Mouse (Mus musculus): ENCODE measurements around the gene Gm21962. TPM values are rescaled to one million over a fixed set of nuclear protein-coding genes. Genes with fewer than 3 reads are reported as not detected.

The Gm21962 gene
- polyA plus RNA-seq, 1 experiment from 2014 or later, result not detected

- Histone ChIP-seq H3K9me3 (ENCODE audit: low read length) (no peaks in the 10 kb centered on the region), H3K27ac (ENCODE audit: low read length) (no peak overlapping the region), H3K36me3 (ENCODE audit: insufficient read depth, low read length) (no peaks in the 10 kb centered on the region), H3K9ac (replicated peaks; ENCODE audit: low read length) (no peak overlapping the region), H3K4me2 (replicated peaks; ENCODE audit: low read depth, low read length) (no peak overlapping the region), H3K4me1 (ENCODE audit: insufficient read depth, low read length) (no peaks in the 10 kb centered on the region), H3K27me3 (ENCODE audit: insufficient read depth, low read length) (no peaks in the 10 kb centered on the region), H3K4me3 (ENCODE audit: low read length) (no peak overlapping the region)
- WGBS, result 93% methylated on average over 3 of the region's 3 CpGs
- no peak for ATAC-seq (ENCODE audit: low FRiP score, low TSS enrichment)
These were observed 27.2 kb upstream of the Gm21962 start for GRCm38 (mm10) chr3:137644081-137644480.

- Histone ChIP-seq H3K4me3 (ENCODE audit: low read length) (no peak overlapping the region), H3K4me1 (ENCODE audit: insufficient read depth, low read length) (no peaks in the 10 kb centered on the region), H3K36me3 (ENCODE audit: insufficient read depth, low read length) (no peaks in the 10 kb centered on the region), H3K27ac (ENCODE audit: low read length) (no peak overlapping the region), H3K9me3 (ENCODE audit: low read length) (no peaks in the 10 kb centered on the region), H3K27me3 (ENCODE audit: insufficient read depth, low read length) (no peaks in the 10 kb centered on the region), H3K9ac (replicated peaks; ENCODE audit: low read length) (no peak overlapping the region), H3K4me2 (replicated peaks; ENCODE audit: low read depth, low read length) (no peak overlapping the region)
- WGBS, result 17% methylated on average over 6 of the region's 6 CpGs
- no peak for ATAC-seq (ENCODE audit: low FRiP score, low TSS enrichment)
These were observed 26.4 kb upstream of the Gm21962 start for GRCm38 (mm10) chr3:137644947-137645346.

GRCm38 (mm10) chr3:137647427-137648100 is 23.8 kb upstream of the Gm21962 start:
- Histone ChIP-seq H3K9ac (replicated peaks; ENCODE audit: low read length) (no peak overlapping the region), H3K4me3 (ENCODE audit: low read length) (no peak overlapping the region), H3K4me2 (replicated peaks; ENCODE audit: low read depth, low read length) (no peak overlapping the region), H3K9me3 (ENCODE audit: low read length) (no peaks in the 10 kb centered on the region), H3K4me1 (ENCODE audit: insufficient read depth, low read length) (no peaks in the 10 kb centered on the region), H3K27ac (ENCODE audit: low read length) (no peak overlapping the region), H3K36me3 (ENCODE audit: insufficient read depth, low read length) (no peaks in the 10 kb centered on the region), H3K27me3 (ENCODE audit: insufficient read depth, low read length) (no peaks in the 10 kb centered on the region)
- WGBS, result 44% methylated on average over 12 of the region's 12 CpGs
- no peak for ATAC-seq (ENCODE audit: low FRiP score, low TSS enrichment)

- Histone ChIP-seq H3K4me2 (replicated peaks; ENCODE audit: low read depth, low read length) (no peak overlapping the region), H3K36me3 (ENCODE audit: insufficient read depth, low read length) (no peaks in the 10 kb centered on the region), H3K27me3 (ENCODE audit: insufficient read depth, low read length) (no peaks in the 10 kb centered on the region), H3K27ac (ENCODE audit: low read length) (no peak overlapping the region), H3K4me1 (ENCODE audit: insufficient read depth, low read length) (no peaks in the 10 kb centered on the region), H3K4me3 (ENCODE audit: low read length) (no peak overlapping the region), H3K9ac (replicated peaks; ENCODE audit: low read length) (no peak overlapping the region), H3K9me3 (ENCODE audit: low read length) (no peaks in the 10 kb centered on the region)
- ATAC-seq (ENCODE audit: low FRiP score, low TSS enrichment), result no peak
- WGBS, result 70% methylated on average over 5 of the region's 5 CpGs
These were observed 22.2 kb upstream of the Gm21962 start for GRCm38 (mm10) chr3:137649112-137649511.

- H3K4me1 ChIP-seq (ENCODE audit: insufficient read depth, low read length), result no peaks in the 10 kb centered on the region
- no peaks in the 10 kb centered on the region for H3K9me3 ChIP-seq (ENCODE audit: low read length)
- H3K4me2 ChIP-seq (replicated peaks; ENCODE audit: low read depth, low read length), result no peak overlapping the region
- no peak overlapping the region for H3K9ac ChIP-seq (replicated peaks; ENCODE audit: low read length)
- no peak for ATAC-seq (ENCODE audit: low FRiP score, low TSS enrichment)
- no peaks in the 10 kb centered on the region for H3K27me3 ChIP-seq (ENCODE audit: insufficient read depth, low read length)
- H3K4me3 ChIP-seq (ENCODE audit: low read length), result no peak overlapping the region
- 89% methylated on average over 2 of the region's 2 CpGs for WGBS
- no peaks in the 10 kb centered on the region for H3K36me3 ChIP-seq (ENCODE audit: insufficient read depth, low read length)
- no peak overlapping the region for H3K27ac ChIP-seq (ENCODE audit: low read length)
These were observed 18.5 kb upstream of the Gm21962 start for GRCm38 (mm10) chr3:137652853-137653252.

- 9% methylated on average over 3 of the region's 3 CpGs for WGBS
These were observed 9.6 kb downstream of the Gm21962 start for GRCm38 (mm10) chr3:137680923-137681322.

GRCm38 (mm10) chr3:137682911-137683806 is 11.8 kb downstream of the Gm21962 start:
- Histone ChIP-seq H3K27ac (ENCODE audit: low read length) (no peak overlapping the region), H3K4me3 (ENCODE audit: low read length) (no peak overlapping the region), H3K9me3 (ENCODE audit: low read length) (no peaks in the 10 kb centered on the region), H3K27me3 (ENCODE audit: insufficient read depth, low read length) (no peaks in the 10 kb centered on the region), H3K9ac (replicated peaks; ENCODE audit: low read length) (no peak overlapping the region), H3K4me1 (ENCODE audit: insufficient read depth, low read length) (peaks cover 7% of the 10 kb centered on the region; the same call in 1 of the 2 replicates), H3K4me2 (replicated peaks; ENCODE audit: low read depth, low read length) (no peak overlapping the region), H3K36me3 (ENCODE audit: insufficient read depth, low read length) (no peaks in the 10 kb centered on the region)
- ATAC-seq (ENCODE audit: low FRiP score, low TSS enrichment), result no peak
- 30% methylated on average over 7 of the region's 7 CpGs for WGBS

More at GRCm38 (mm10) chr3:137680923-137681322, 9.6 kb downstream of the Gm21962 start:
- no peak overlapping the region for H3K4me3 ChIP-seq (ENCODE audit: low read length)
- peaks cover 7% of the 10 kb centered on the region; the same call in 1 of the 2 replicates for H3K4me1 ChIP-seq (ENCODE audit: insufficient read depth, low read length)
- H3K36me3 ChIP-seq (ENCODE audit: insufficient read depth, low read length), result no peaks in the 10 kb centered on the region
- H3K27ac ChIP-seq (ENCODE audit: low read length), result no peak overlapping the region
- H3K9me3 ChIP-seq (ENCODE audit: low read length), result no peaks in the 10 kb centered on the region
- peak; percentile 61; the same call in 1 of the 2 replicates for ATAC-seq (ENCODE audit: low FRiP score, low TSS enrichment)
- H3K27me3 ChIP-seq (ENCODE audit: insufficient read depth, low read length), result no peaks in the 10 kb centered on the region
- no peak overlapping the region for H3K4me2 ChIP-seq (replicated peaks; ENCODE audit: low read depth, low read length)
- no peak overlapping the region for H3K9ac ChIP-seq (replicated peaks; ENCODE audit: low read length)

GRCm38 (mm10) chr3:137683807-137684403 is 12.6 kb downstream of the Gm21962 start:
- 46% methylated on average over 6 of the region's 6 CpGs for WGBS
- Histone ChIP-seq H3K27me3 (ENCODE audit: insufficient read depth, low read length) (no peaks in the 10 kb centered on the region), H3K9ac (replicated peaks; ENCODE audit: low read length) (no peak overlapping the region), H3K36me3 (ENCODE audit: insufficient read depth, low read length) (no peaks in the 10 kb centered on the region), H3K4me3 (ENCODE audit: low read length) (no peak overlapping the region), H3K27ac (ENCODE audit: low read length) (no peak overlapping the region), H3K4me1 (ENCODE audit: insufficient read depth, low read length) (peaks cover 7% of the 10 kb centered on the region; the same call in 1 of the 2 replicates), H3K4me2 (replicated peaks; ENCODE audit: low read depth, low read length) (no peak overlapping the region), H3K9me3 (ENCODE audit: low read length) (no peaks in the 10 kb centered on the region)
- ATAC-seq (ENCODE audit: low FRiP score, low TSS enrichment), result no peak

GRCm38 (mm10) chr3:137686932-137687331 is 15.6 kb downstream of the Gm21962 start:
- no peak for ATAC-seq (ENCODE audit: low FRiP score, low TSS enrichment)
- Histone ChIP-seq H3K9me3 (ENCODE audit: low read length) (no peaks in the 10 kb centered on the region), H3K4me1 (ENCODE audit: insufficient read depth, low read length) (no peaks in the 10 kb centered on the region), H3K36me3 (ENCODE audit: insufficient read depth, low read length) (no peaks in the 10 kb centered on the region), H3K27ac (ENCODE audit: low read length) (no peak overlapping the region), H3K4me3 (ENCODE audit: low read length) (no peak overlapping the region), H3K27me3 (ENCODE audit: insufficient read depth, low read length) (no peaks in the 10 kb centered on the region), H3K4me2 (replicated peaks; ENCODE audit: low read depth, low read length) (no peak overlapping the region), H3K9ac (replicated peaks; ENCODE audit: low read length) (no peak overlapping the region)
- 89% methylated on average over 2 of the region's 2 CpGs for WGBS

Data from kidney, embryonic 16.5 days (tissue).